Mouse (Mus musculus) gastrocnemius, postnatal 25 days (tissue): Measurements from ENCODE around the gene Oit1. TPM values are rescaled to one million over a fixed set of nuclear protein-coding genes. Genes with fewer than 3 reads are reported as not detected.

Source experiments
- DNase-seq: peaks from one replicate; pipeline ENCODE4 v3.0.0; 2022
- long read RNA-seq, 2 experiments: library from polyadenylated mRNA; stranded (forward); transcript quantifications; one replicate each; pipeline ENCODE4 v2.0.0; 2021
- total RNA-seq, 2 experiments: library from RNA; stranded (reverse); gene quantifications; 1 replicate in 1 of 2; 2 replicates in 1 of 2; pipeline ENCODE4 v1.2.3; 2021

Oit1 gene
- not detected for total RNA-seq
- long read RNA-seq, experiment 1 = 0 reads
- long read RNA-seq, experiment 2 = 0 reads

GRCm38 (mm10) chr14:8378685-8379313, at the start of gene Oit1:
Gene Oit1 (minus strand): TSS chr14:8378754.
- DNase-seq = no peak

GRCm38 (mm10) chr14:8422833-8423232, 44.3 kb upstream of the Oit1 start:
- DNase-seq = no peak

GRCm38 (mm10) chr14:8421199-8421787, 42.7 kb upstream of the Oit1 start:
- no peak for DNase-seq

GRCm38 (mm10) chr14:8418610-8419009, 40.1 kb upstream of the Oit1 start:
- no peak for DNase-seq

- DNase-seq = no peak
These were observed 27.4 kb upstream of the Oit1 start for GRCm38 (mm10) chr14:8405946-8406345.

GRCm38 (mm10) chr14:8403310-8403709, 24.8 kb upstream of the Oit1 start:
- DNase-seq = no peak

- DNase-seq = no peak
These were observed 20.0 kb upstream of the Oit1 start for GRCm38 (mm10) chr14:8398507-8398906.

GRCm38 (mm10) chr14:8395690-8396287, 17.2 kb upstream of the Oit1 start:
- no peak for DNase-seq

- DNase-seq = no peak
These were observed 13.7 kb upstream of the Oit1 start for GRCm38 (mm10) chr14:8392181-8392825.

GRCm38 (mm10) chr14:8369394-8369793, 9.2 kb downstream of the Oit1 start:
- DNase-seq = no peak

- peak; percentile 55 for DNase-seq
These were observed 9.7 kb downstream of the Oit1 start for GRCm38 (mm10) chr14:8368900-8369299.

GRCm38 (mm10) chr14:8367727-8368520, 10.6 kb downstream of the Oit1 start:
- DNase-seq = no peak

GRCm38 (mm10) chr14:8367121-8367520, 11.4 kb downstream of the Oit1 start:
- no peak for DNase-seq

- DNase-seq = no peak
These were observed 12.7 kb downstream of the Oit1 start for GRCm38 (mm10) chr14:8365833-8366232.

GRCm38 (mm10) chr14:8356836-8357235, 21.7 kb downstream of the Oit1 start:
- no peak for DNase-seq

- peak; percentile 14 for DNase-seq
These were observed 22.5 kb downstream of the Oit1 start for GRCm38 (mm10) chr14:8355999-8356501.

GRCm38 (mm10) chr14:8348927-8349326, 29.6 kb downstream of the Oit1 start:
- no peak for DNase-seq

- DNase-seq = peak; percentile 48
These were observed 32.1 kb downstream of the Oit1 start for GRCm38 (mm10) chr14:8346255-8346997.

- no peak for DNase-seq
These were observed 33.0 kb downstream of the Oit1 start for GRCm38 (mm10) chr14:8345566-8345965.

GRCm38 (mm10) chr14:8342509-8343106, 35.9 kb downstream of the Oit1 start:
- no peak for DNase-seq

GRCm38 (mm10) chr14:8340226-8340625, 38.3 kb downstream of the Oit1 start:
- DNase-seq = no peak
